Mouse (Mus musculus) megakaryocyte, embryonic 14.5 days (primary cell): ENCODE measurements around the gene 4833420G17Rik. TPM values are rescaled to one million over a fixed set of nuclear protein-coding genes. Genes with fewer than 3 reads are reported as not detected.
A peak's percentile ranks its signal among the peaks of the same experiment; 100 is the strongest.
"Not testable (repeated sequence)": the region's sequence is repeated elsewhere in the genome, so short reads cannot be mapped to it uniquely, and the experiment has no call there.

ENCODE experiments used
- H3K27me3 ChIP-seq: replicated peaks from 2 replicates; pipeline ENCODE3; 2012; ENCODE audit warnings: inconsistent platforms
- H3K36me3 ChIP-seq: replicated peaks from 2 replicates; pipeline ENCODE3; 2012; ENCODE audit warnings: low read length, inconsistent platforms, mixed read lengths
- H3K4me1 ChIP-seq: 2 replicates; pipeline ENCODE4 v1.6.1; 2012; ENCODE audit warnings: inconsistent platforms
- H3K4me3 ChIP-seq: replicated peaks from 2 replicates; pipeline ENCODE3; 2012; ENCODE audit warnings: moderate library complexity, mild to moderate bottlenecking, inconsistent platforms
- H3K9me3 ChIP-seq: 2 replicates; pipeline ENCODE4 v1.6.1; 2012; ENCODE audit warnings: inconsistent platforms
- FLI1 ChIP-seq: IDR thresholded peaks from 2 replicates; pipeline ENCODE4 v1.6.1; 2012; ENCODE audit warnings: low read length, inconsistent platforms, mixed read lengths
- GATA1 ChIP-seq: IDR thresholded peaks from 3 replicates; pipeline ENCODE4 v1.6.1; 2012; ENCODE audit warnings: mixed read lengths, low read length, inconsistent platforms, borderline replicate concordance
- polyA plus RNA-seq: library from polyadenylated mRNA; stranded (reverse); fragments of >175 nt; gene quantifications from 2 replicates; pipeline ENCODE4 v1.2.3, GENCODE M21; 2012; ENCODE audit warnings: low replicate concordance; ENCODE audit not compliant: insufficient read depth

The 4833420G17Rik gene
- polyA plus RNA-seq, 1 experiment, result 2.7 TPM

GRCm38 (mm10) chr13:119461900-119462595 is 520 bp upstream of the 4833420G17Rik start:
- Histone ChIP-seq H3K27me3 (no peaks in the 10 kb centered on the region), H3K9me3 (no peaks in the 10 kb centered on the region), H3K36me3 (peaks cover 35% of the 10 kb centered on the region), H3K4me1 (peaks cover 20% of the 10 kb centered on the region), H3K4me3 (peak overlapping the region; percentile 98)
- TF ChIP-seq FLI1, result no peak
- TF ChIP-seq GATA1, result no peak

- Histone ChIP-seq H3K27me3 (no peaks in the 10 kb centered on the region), H3K9me3 (no peaks in the 10 kb centered on the region), H3K36me3 (peaks cover 98% of the 10 kb centered on the region), H3K4me3 (no peak overlapping the region), H3K4me1 (no peaks in the 10 kb centered on the region)
- TF ChIP-seq FLI1 (no peak), GATA1 (no peak)
These were observed 14.1 kb downstream of the 4833420G17Rik start for GRCm38 (mm10) chr13:119476631-119477030.

- Histone ChIP-seq H3K9me3 (no peaks in the 10 kb centered on the region), H3K4me1 (no peaks in the 10 kb centered on the region), H3K27me3 (no peaks in the 10 kb centered on the region), H3K4me3 (no peak overlapping the region), H3K36me3 (peaks cover 93% of the 10 kb centered on the region)
- TF ChIP-seq FLI1 (no peak), GATA1 (no peak)
These were observed 15.2 kb downstream of the 4833420G17Rik start for GRCm38 (mm10) chr13:119477789-119478188.

- Histone ChIP-seq H3K9me3 (peaks cover 7% of the 10 kb centered on the region), H3K4me1 (peaks cover 13% of the 10 kb centered on the region), H3K4me3 (peak overlapping the region; percentile 93), H3K36me3 (peaks cover 31% of the 10 kb centered on the region), H3K27me3 (no peaks in the 10 kb centered on the region)
- TF ChIP-seq GATA1 (no peak), FLI1 (no peak)
These were observed 24.8 kb downstream of the 4833420G17Rik start for GRCm38 (mm10) chr13:119487354-119487753.

- Histone ChIP-seq H3K36me3 (peaks cover 30% of the 10 kb centered on the region), H3K4me1 (peaks cover 13% of the 10 kb centered on the region), H3K9me3 (peaks cover 7% of the 10 kb centered on the region), H3K27me3 (no peaks in the 10 kb centered on the region), H3K4me3 (peak within 1 kb of the TSS; percentile 93)
- TF ChIP-seq FLI1 (no peak), GATA1 (no peak)
These were observed 25.5 kb downstream of the 4833420G17Rik start, which contains the start of the genes Tmem267 and 3110070M22Rik for GRCm38 (mm10) chr13:119487880-119488580. Gene Tmem267 (plus strand): TSS chr13:119488039. Gene 3110070M22Rik (minus strand): TSS chr13:119488383.

- H3K4me1 ChIP-seq, result peaks cover 11% of the 10 kb centered on the region
- H3K4me3 ChIP-seq, H3K27me3 ChIP-seq, H3K36me3 ChIP-seq, H3K9me3 ChIP-seq: not testable (repeated sequence)
These were observed 29.5 kb downstream of the 4833420G17Rik start for GRCm38 (mm10) chr13:119492083-119492482.

DNA sequence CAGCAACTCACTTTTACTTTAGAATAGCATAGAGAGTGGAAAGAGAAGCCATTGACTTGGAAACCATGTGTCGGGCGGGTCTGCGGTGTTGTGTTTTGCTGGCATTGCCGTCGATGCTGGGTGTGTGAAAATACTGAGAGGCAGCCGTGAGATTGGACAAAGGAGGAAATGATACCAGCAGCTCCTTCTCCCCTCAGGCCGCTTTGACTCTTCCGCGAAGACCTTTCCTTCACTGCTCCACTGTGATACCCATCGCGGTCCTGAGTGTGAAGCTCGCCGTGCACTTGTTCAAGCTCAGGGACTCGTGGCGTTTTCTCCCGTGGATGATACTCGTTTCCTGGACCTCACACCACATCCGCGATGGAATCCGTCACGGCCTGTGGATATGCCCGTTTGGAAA is 32.4 kb downstream of the 4833420G17Rik start:
- not testable (repeated sequence) for H3K9me3 ChIP-seq, H3K4me1 ChIP-seq, H3K4me3 ChIP-seq, H3K27me3 ChIP-seq, H3K36me3 ChIP-seq

Other genes with a start within 250 kb of the 4833420G17Rik start
- gene Paip1, start 34.2 kb upstream of the 4833420G17Rik start, polyA plus RNA-seq, result 10.0 and 21.2 TPM in 2 replicates
- gene Tmem267, start 25.3 kb downstream of the 4833420G17Rik start, polyA plus RNA-seq, result 0.88 TPM in 1 of 2 replicates, not detected in the other
- gene 3110070M22Rik, start 25.6 kb downstream of the 4833420G17Rik start, polyA plus RNA-seq, result 1.8 TPM in 1 of 2 replicates, not detected in the other
- not detected in 2 replicates for gene Ccl28, start 161.1 kb downstream of the 4833420G17Rik start, polyA plus RNA-seq
- gene Hmgcs1, start 227.6 kb downstream of the 4833420G17Rik start, polyA plus RNA-seq, result 5.2 and 20.7 TPM in 2 replicates